Mouse (Mus musculus) adrenal gland, adult 2 months (tissue): ENCODE measurements around the gene Adgrg6. TPM values are rescaled to one million over a fixed set of nuclear protein-coding genes. Genes with fewer than 3 reads are reported as not detected.
A peak's percentile ranks its signal among the peaks of the same experiment; 100 is the strongest.

Experiments
- DNase-seq: peaks from one replicate; pipeline ENCODE4 v3.0.0; 2021
- long read RNA-seq: library from polyadenylated mRNA; stranded (forward); transcript quantifications from one replicate; pipeline ENCODE4 v2.0.0, GENCODE M21; 2021
- polyA plus RNA-seq: library from polyadenylated mRNA; depleted of rRNA; stranded (reverse); fragments of >200 nt; gene quantifications from 2 replicates; pipeline ENCODE4 v1.2.3, GENCODE M21; 2012; rRNA removed
- total RNA-seq, 2 experiments: library from RNA; stranded (reverse); gene quantifications; 2 replicates each; pipeline ENCODE4 v1.2.3; 2021

Adgrg6 gene
- total RNA-seq (1 to 10 TPM; 1.5 to 2.6 TPM), polyA plus RNA-seq (0.45 and 0.62 TPM in 2 replicates)
- long read RNA-seq, result 0 reads

- DNase-seq, result peak; percentile 59
Observed at GRCm38 (mm10) chr10:14544941-14545717, at the start of gene Adgrg6. Adgrg6 (minus strand) TSS chr10:14545659.

DNA sequence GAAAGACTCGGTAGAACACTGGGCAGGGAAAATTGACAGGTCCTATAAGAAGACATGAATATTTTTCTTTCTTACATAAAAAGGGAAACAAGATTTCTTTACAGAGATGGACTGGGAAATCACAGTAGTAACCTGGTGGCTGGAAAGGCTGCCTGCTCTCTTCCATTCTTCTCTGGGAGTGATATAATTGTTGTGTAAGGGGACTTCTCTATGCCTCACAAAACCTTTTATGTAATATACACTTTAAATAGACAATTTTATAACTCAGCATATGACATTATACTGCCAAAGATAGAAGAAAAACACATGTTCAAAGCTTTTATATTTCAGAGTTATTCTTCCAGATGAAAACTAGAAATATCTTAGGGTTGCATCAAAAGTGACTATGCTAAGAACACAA lies 46.8 kb upstream of the Adgrg6 start:
- no peak for DNase-seq

- peak; percentile 1 for DNase-seq
Observed at GRCm38 (mm10) chr10:14590816-14591215, 45.4 kb upstream of the Adgrg6 start.

DNA sequence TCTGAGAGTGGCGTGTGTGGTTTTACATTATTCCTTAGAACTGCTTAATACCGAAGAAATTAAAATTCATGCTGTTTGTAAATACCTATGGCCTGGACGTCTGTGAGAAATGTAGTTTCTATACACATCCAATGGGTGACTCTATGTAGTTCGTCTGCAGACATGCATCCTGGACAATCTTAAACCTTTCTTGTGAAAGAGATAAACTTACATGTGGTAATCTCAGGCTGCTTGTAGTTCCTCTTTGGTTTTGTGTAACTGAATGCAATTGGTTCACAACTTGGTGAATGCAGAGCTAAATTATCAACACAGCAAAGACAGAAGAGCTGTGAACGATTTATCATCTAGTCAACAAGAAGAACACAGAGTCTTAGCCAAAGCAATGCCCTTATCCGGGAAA lies 44.2 kb upstream of the Adgrg6 start:
- DNase-seq, result no peak

DNA sequence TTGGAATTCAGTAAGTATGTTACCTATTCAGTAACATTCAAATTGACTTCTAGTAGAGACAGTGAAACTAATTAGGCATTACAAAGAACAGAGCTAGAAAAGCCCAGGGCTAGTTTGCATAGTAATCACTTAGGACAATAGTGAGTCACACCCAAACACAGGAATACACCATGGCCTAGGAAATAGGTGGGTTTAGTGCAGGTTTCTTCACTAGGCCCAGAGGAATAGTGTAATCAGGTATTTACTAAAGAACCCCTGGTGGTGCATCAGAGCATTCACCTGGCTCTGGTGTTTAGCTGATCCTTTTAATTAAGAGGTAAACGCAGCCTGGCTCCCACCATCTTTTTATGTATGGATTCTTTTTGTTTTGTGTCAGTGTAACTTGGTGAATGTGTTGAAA lies 38.0 kb upstream of the Adgrg6 start:
- DNase-seq, result no peak

- DNase-seq, result no peak
Observed at GRCm38 (mm10) chr10:14574255-14574654, 28.8 kb upstream of the Adgrg6 start.

DNA sequence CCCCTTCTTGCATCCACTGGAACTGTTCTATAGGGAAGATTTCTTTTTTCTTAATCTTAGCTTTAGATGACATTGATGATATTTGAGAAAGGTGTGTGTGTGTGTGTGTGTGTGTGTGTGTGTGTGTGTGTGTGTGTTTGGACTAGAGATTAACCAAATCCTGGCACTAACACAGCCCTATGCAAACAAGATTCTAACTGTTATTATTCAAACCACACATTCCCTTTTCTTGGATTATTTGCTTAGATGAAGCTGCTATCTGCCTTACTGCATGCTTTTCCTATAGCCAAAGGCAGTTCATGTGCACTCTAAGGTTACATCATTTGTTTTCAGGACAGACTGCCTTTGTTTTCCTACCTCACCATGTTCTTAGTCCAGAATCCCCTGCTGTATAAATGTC lies 25.7 kb upstream of the Adgrg6 start:
- no peak for DNase-seq

DNA sequence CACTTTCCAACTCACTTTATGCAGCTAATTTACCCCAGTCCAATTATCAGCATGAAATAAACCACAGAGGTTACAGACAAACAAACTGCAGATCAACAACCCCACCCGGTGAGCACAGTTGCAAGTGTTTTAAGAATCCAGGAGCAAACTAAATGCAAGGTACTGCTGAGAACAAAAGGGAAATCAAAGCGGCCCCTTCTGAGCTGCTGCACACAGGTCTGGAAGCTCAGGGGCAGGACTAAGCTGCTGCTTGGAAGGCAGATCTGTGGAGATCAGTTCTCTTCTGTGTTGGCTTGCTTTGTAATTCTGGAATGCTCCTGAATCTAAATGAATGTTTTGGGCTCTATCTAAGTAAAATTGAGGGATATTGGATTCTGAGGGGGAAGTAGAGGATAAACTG lies 25.2 kb upstream of the Adgrg6 start:
- no peak for DNase-seq

GRCm38 (mm10) chr10:14546111-14546551 lies 672 bp upstream of the Adgrg6 start:
- DNase-seq, result no peak

- no peak for DNase-seq
Observed at GRCm38 (mm10) chr10:14544608-14544940, 885 bp downstream of the Adgrg6 start.

- no peak for DNase-seq
Observed at GRCm38 (mm10) chr10:14543511-14544067, 1.9 kb downstream of the Adgrg6 start.

DNA sequence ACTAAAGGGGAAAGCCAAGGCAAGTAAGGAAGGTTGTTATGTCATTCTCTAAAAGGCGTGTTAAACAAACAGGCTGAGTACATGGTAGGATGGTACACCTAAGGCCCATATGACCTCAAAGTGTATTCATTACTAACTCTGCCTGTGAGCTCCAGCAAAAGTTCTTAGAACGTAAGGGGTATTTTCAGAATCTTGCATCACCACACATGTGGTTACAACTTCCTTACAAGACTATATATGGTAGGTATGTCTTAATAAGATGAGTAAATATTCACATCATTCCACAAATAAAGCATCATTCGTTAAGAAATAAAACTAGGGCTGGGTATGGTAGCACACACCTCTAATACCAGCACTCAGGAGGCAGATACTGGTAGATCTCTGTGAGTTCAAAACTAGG lies 8.4 kb downstream of the Adgrg6 start:
- no peak for DNase-seq

GRCm38 (mm10) chr10:14531090-14531489 lies 14.4 kb downstream of the Adgrg6 start:
- no peak for DNase-seq

DNA sequence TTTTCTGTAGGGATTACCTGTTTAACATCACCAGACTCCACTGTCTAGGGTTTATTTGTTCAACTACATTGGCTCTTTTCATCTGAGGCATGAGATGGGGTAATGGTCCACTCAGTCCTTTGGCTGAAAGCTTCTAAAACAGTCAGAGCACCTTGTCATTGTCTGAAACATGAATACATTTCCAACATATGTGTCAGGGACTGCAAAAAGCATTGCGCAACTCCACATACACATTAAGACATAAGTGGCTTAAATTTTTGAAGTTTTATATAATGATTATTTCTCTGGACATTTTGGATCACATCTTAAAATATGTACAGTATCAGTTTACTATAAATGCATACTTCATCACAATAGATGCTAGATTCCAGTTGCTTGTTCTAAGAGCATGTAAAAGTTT lies 14.8 kb downstream of the Adgrg6 start:
- DNase-seq, result no peak

DNA sequence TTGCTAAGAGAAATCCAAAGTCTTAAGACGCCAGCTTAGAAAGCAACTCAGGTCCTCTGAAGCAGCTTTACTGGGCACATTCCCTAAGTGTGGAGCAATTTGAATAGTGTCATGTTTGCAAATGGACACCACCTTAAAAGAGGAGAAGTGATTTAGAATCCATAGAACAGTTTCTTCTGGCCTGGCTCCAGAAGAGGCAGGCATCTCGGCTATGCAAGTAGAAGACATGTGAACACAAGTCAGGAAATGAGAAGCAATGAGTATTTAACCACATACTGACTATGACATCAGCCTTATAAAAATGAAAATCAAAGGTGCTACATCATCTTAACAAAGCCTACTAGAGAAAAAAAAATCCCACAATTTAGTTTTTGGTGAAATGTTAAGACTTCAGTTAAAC lies 17.7 kb downstream of the Adgrg6 start:
- no peak for DNase-seq

DNA sequence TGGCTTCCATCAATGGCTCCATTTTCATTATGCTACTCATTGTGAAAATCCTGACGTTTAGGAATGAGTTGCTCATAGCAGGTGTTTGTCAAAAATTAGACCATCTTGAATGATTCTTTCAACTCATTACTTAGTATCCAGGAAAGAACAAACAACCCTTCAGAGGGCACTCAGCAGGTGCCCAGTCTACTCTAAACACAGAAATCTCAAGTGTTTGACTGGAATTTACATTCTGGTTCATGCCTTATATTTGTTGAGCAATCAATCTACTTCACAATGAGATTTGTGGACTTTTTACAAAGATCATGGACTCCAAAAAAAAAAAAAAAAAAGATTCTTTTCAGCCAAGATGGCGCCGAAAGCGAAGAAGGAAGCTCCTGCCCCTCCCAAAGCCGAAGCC lies 22.7 kb downstream of the Adgrg6 start:
- DNase-seq, result no peak

- DNase-seq, result no peak
Observed at GRCm38 (mm10) chr10:14520912-14521675, 24.4 kb downstream of the Adgrg6 start.

DNA sequence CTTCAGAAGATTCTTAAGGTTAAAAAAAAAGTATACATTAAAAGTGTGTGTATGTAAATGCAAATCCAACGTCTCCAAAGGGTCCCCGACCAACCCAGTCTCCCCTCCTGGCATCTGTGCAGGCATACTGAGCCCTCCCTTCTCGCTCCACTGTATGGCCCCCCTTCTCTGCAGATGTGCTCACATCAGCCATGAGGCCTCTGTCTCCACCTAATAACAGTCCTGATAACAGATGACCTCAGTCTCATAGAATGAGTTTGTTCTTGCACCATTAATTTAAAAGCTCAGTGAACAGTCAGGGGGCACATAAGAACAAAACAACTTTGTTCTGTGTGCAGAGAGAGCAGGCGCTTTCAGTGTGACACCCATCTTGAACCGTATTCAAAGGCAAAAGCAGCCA lies 27.6 kb downstream of the Adgrg6 start:
- no peak for DNase-seq

DNA sequence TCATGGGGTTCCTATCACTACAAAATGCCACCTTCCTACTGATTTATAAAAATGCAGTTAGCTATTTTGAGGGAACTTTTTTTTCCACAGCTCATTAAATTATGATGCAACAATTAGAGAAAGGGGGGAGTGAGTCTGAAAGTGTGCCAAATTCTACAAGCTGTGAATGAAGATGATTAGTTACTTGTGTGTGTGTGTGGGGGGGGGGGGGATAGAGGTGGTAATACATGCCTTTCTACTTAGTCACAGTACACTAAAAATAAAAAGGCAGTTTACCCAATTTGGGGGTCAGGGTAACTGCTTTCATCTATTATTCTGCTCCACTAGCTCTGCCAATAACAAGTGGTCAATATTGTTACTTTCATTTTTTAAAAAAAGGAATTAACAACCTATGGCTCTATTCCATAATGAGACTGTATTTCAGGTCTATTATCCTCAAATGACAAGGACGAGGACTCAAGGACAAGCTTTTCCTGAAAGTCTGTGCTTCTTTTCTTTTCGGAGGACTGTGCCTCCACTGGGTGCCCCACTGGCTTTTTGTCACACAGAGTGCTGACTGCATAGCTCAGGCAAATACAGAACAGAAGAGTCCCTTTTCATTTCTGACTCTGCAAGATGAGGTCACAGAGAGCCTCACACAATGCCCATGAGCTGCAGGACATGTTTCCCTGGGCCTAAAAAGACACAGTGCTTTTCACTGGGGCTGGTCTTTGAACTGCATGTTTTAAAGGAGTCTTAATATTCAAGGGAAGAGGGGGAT lies 33.4 kb downstream of the Adgrg6 start:
- peak; percentile 3 for DNase-seq

GRCm38 (mm10) chr10:14511157-14511556 lies 34.3 kb downstream of the Adgrg6 start:
- DNase-seq, result no peak

DNA sequence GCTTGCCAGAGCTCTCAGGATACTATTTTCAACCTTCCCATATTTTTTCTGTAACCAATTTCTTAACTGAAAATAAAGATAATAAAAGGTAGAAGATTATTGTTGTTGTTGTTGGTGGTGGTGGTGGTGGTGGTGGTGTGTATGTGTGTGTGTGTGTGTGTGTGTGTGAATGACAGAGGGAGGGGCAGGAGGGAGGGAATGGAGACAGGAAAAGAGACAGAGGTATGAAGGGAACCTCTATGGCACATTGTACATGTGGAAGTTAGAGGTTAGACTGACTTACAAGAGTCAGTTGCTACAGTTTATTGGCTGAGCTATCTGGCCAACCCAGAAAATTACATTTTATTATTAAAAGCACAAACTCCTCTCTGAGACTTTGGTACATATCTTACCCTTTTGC lies 49.8 kb downstream of the Adgrg6 start:
- DNase-seq, result no peak

- DNase-seq, result no peak
Observed at GRCm38 (mm10) chr10:14495204-14495603, 50.3 kb downstream of the Adgrg6 start.
